Mouse (Mus musculus): ENCODE data around the gene Mgat3.

- TF ChIP-seq CTCF (IDR thresholded peaks at IDR 0.05; ENCODE audit: low read depth, low read length) = no peak
- TF ChIP-seq POLR2A (IDR thresholded peaks at IDR 0.05; ENCODE audit: borderline replicate concordance, low read depth, low read length) = no peak
These were observed 15.4 kb downstream of the Mgat3 start for GRCm38 (mm10) chr15:80188927-80189326.
